Mouse (Mus musculus) ES-Bruce4 (cell line): ENCODE measurements around the gene Nf1. TPM values are rescaled to one million over a fixed set of nuclear protein-coding genes. Genes with fewer than 3 reads are reported as not detected.

Experiments used
- H3K27ac ChIP-seq: 2 replicates; pipeline ENCODE4 v1.5.1; 2012; ENCODE audit warnings: low read length, inconsistent platforms; ENCODE audit not compliant: insufficient read depth
- H3K27me3 ChIP-seq: 2 replicates; pipeline ENCODE4 v1.6.1; 2012; ENCODE audit warnings: mild to moderate bottlenecking, low read length, inconsistent platforms; ENCODE audit not compliant: control insufficient read depth, poor library complexity, insufficient read depth, severe bottlenecking
- H3K36me3 ChIP-seq: 2 replicates; pipeline ENCODE4 v1.6.1; 2012; ENCODE audit warnings: inconsistent platforms, mild to moderate bottlenecking, low read length, moderate library complexity; ENCODE audit not compliant: control insufficient read depth, poor library complexity, insufficient read depth, severe bottlenecking
- H3K4me1 ChIP-seq: one replicate; pipeline ENCODE4 v1.8.1; 2011; ENCODE audit warnings: low read length; ENCODE audit not compliant: control insufficient read depth, insufficient read depth
- H3K4me3 ChIP-seq: 2 replicates; pipeline ENCODE4 v1.5.1; 2011; ENCODE audit warnings: low read depth, mild to moderate bottlenecking, low read length
- H3K9ac ChIP-seq: 2 replicates; pipeline ENCODE4 v1.6.1; 2012; ENCODE audit warnings: low read depth, mild to moderate bottlenecking, inconsistent platforms; ENCODE audit not compliant: poor library complexity, severe bottlenecking
- H3K9me3 ChIP-seq: replicated peaks from 2 replicates; pipeline ENCODE4 v1.6.1; 2012; ENCODE audit warnings: mild to moderate bottlenecking, low read length, inconsistent platforms; ENCODE audit not compliant: control insufficient read depth, poor library complexity, insufficient read depth, severe bottlenecking
- CTCF ChIP-seq: IDR thresholded peaks from one replicate; pipeline ENCODE4 v1.8.1; 2011; ENCODE audit warnings: low read depth, low read length
- EP300 ChIP-seq: IDR thresholded peaks from 2 replicates; pipeline ENCODE4 v1.6.1; 2011; ENCODE audit warnings: low read depth, low read length; ENCODE audit not compliant: insufficient read depth
- POLR2A ChIP-seq: IDR thresholded peaks from one replicate; pipeline ENCODE4 v1.8.1; 2011; ENCODE audit warnings: low read length; ENCODE audit not compliant: insufficient read depth
- polyA plus RNA-seq: library from polyadenylated mRNA; stranded (reverse); fragments of >200 nt; gene quantifications from 2 replicates; pipeline ENCODE4 v1.2.4, GENCODE M21; 2011; ENCODE audit warnings: low read depth; ENCODE audit not compliant: missing spikeins, insufficient read depth, insufficient read length

The Nf1 gene
- polyA plus RNA-seq, 1 experiment = 39.6 TPM

- H3K9me3 ChIP-seq = no peaks in the 10 kb centered on the region
- H3K36me3 ChIP-seq = no peaks in the 10 kb centered on the region
- TF ChIP-seq POLR2A = no peak
- TF ChIP-seq EP300 = no peak
- TF ChIP-seq CTCF = no peak
- H3K27me3 ChIP-seq = no peaks in the 10 kb centered on the region
- H3K9ac ChIP-seq = no peak overlapping the region
- H3K4me1 ChIP-seq = no peaks in the 10 kb centered on the region
- no peak overlapping the region for H3K27ac ChIP-seq
- no peak overlapping the region for H3K4me3 ChIP-seq
Measured at GRCm38 (mm10) chr11:79515798-79516197, 176.3 kb downstream of the Nf1 start.

GRCm38 (mm10) chr11:79519299-79519698, 179.8 kb downstream of the Nf1 start:
- Histone ChIP-seq H3K36me3 (no peaks in the 10 kb centered on the region), H3K27ac (no peak overlapping the region), H3K4me3 (no peak overlapping the region), H3K9me3 (no peaks in the 10 kb centered on the region), H3K9ac (no peak overlapping the region), H3K27me3 (no peaks in the 10 kb centered on the region), H3K4me1 (no peaks in the 10 kb centered on the region)
- TF ChIP-seq POLR2A (no peak), EP300 (no peak), CTCF (no peak)

GRCm38 (mm10) chr11:79519878-79520291, 180.4 kb downstream of the Nf1 start:
- H3K4me3 ChIP-seq = no peak overlapping the region
- TF ChIP-seq CTCF (no peak), EP300 (no peak), POLR2A (no peak)
- H3K9me3 ChIP-seq = no peaks in the 10 kb centered on the region
- no peak overlapping the region for H3K27ac ChIP-seq
- no peaks in the 10 kb centered on the region for H3K4me1 ChIP-seq
- H3K36me3 ChIP-seq = no peaks in the 10 kb centered on the region
- H3K9ac ChIP-seq = no peak overlapping the region
- H3K27me3 ChIP-seq = no peaks in the 10 kb centered on the region

GRCm38 (mm10) chr11:79520772-79521171, 181.3 kb downstream of the Nf1 start:
- TF ChIP-seq EP300 (no peak), POLR2A (no peak), CTCF (no peak)
- Histone ChIP-seq H3K4me3 (no peak overlapping the region), H3K27me3 (no peaks in the 10 kb centered on the region), H3K4me1 (no peaks in the 10 kb centered on the region), H3K9me3 (no peaks in the 10 kb centered on the region), H3K27ac (no peak overlapping the region), H3K9ac (no peak overlapping the region), H3K36me3 (no peaks in the 10 kb centered on the region)

- Histone ChIP-seq H3K9me3 (no peaks in the 10 kb centered on the region), H3K4me1 (no peaks in the 10 kb centered on the region), H3K27ac (no peak overlapping the region), H3K9ac (no peak overlapping the region), H3K36me3 (no peaks in the 10 kb centered on the region), H3K27me3 (no peaks in the 10 kb centered on the region), H3K4me3 (no peak overlapping the region)
- TF ChIP-seq EP300 (no peak), CTCF (no peak), POLR2A (no peak)
Measured at GRCm38 (mm10) chr11:79521930-79522329, 182.4 kb downstream of the Nf1 start.

GRCm38 (mm10) chr11:79522944-79523343, 183.5 kb downstream of the Nf1 start:
- no peaks in the 10 kb centered on the region for H3K4me1 ChIP-seq
- H3K9me3 ChIP-seq = no peaks in the 10 kb centered on the region
- no peak overlapping the region for H3K27ac ChIP-seq

GRCm38 (mm10) chr11:79523560-79524309, 184.2 kb downstream of the Nf1 start, which contains the start of gene Evi2b:
Evi2b (minus strand) TSS chr11:79523762.
- TF ChIP-seq POLR2A = no peak
- no peak for TF ChIP-seq EP300
- TF ChIP-seq CTCF = no peak
- Histone ChIP-seq H3K4me3 (no peak within 1 kb of the TSS), H3K9me3 (no peaks in the 10 kb centered on the region), H3K27ac (no peak within 1 kb of the TSS), H3K4me1 (no peaks in the 10 kb centered on the region), H3K27me3 (no peaks in the 10 kb centered on the region), H3K9ac (no peak within 1 kb of the TSS), H3K36me3 (no peaks in the 10 kb centered on the region)

More at GRCm38 (mm10) chr11:79522944-79523343, 183.5 kb downstream of the Nf1 start:
- no peak for TF ChIP-seq POLR2A
- no peaks in the 10 kb centered on the region for H3K36me3 ChIP-seq
- H3K27me3 ChIP-seq = no peaks in the 10 kb centered on the region
- no peak overlapping the region for H3K4me3 ChIP-seq
- H3K9ac ChIP-seq = no peak overlapping the region
